ENCODE assay signal across 8 mouse cellular contexts in the genomic region with DNA sequence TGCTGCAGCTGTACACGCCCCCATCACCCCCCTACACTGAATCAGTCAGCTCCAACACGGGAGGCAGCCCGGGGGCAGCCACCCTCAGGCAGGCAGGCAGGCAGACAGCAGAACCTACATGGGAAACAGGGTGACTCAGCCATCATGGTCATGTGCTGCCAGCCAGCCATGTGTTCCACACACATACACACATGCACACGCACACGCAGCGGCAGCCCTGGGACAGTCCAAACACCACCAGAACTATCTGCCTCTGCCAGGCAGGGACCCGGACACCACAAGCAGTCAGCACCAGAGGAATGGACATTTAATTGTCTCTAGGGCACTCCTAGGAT. TPM values are rescaled to one million over a fixed set of nuclear protein-coding genes. Genes with fewer than 3 reads are reported as not detected.
DNase-seq lines count a peak whose midpoint lies in the region; ATAC-seq and TF ChIP-seq lines count a peak whose summit lies in the region.

No protein-coding gene starts in this region.

- peaks cover 41% of the 10 kb centered on the region for H3K4me1 ChIP-seq in heart, embryonic 12.5 days (replicated peaks)
- H3K4me1 ChIP-seq in ES-E14 (ENCODE audit: control insufficient read depth in 2 of 2, insufficient read depth in 2 of 2, low read length in 2 of 2, poor library complexity in 1 of 2), result peaks cover 5 to 30% of the 10 kb centered on the region in 2 experiments; a peak in 3 of 4 replicates
- H3K4me1 ChIP-seq in limb, embryonic 13.5 days, result peaks cover 36% of the 10 kb centered on the region
- H3K4me1 ChIP-seq in stomach, embryonic 16.5 days (ENCODE audit: control insufficient read depth, insufficient read depth, low read length), result peaks cover 32% of the 10 kb centered on the region

- no peak overlapping the region for H3K4me3 ChIP-seq in heart, embryonic 12.5 days
- H3K4me3 ChIP-seq in ES-E14 (ENCODE audit: insufficient read depth in 1 of 2, low read depth in 1 of 2, low read length in 2 of 2, poor library complexity in 1 of 2, severe bottlenecking in 1 of 2), result 0 out of 4 replicates have a peak overlapping the region, but pooled peaks of 1 of the 2 experiments have one; percentile 3
- peak overlapping the region; percentile 87 for H3K4me3 ChIP-seq in limb, embryonic 13.5 days
- H3K4me3 ChIP-seq in stomach, embryonic 16.5 days (replicated peaks; ENCODE audit: low read length), result 0 out of 2 replicates have a peak overlapping the region, but pooled peaks have one; percentile 87

- peaks cover 21% of the 10 kb centered on the region for H3K36me3 ChIP-seq in heart, embryonic 12.5 days
- H3K36me3 ChIP-seq in ES-E14 (ENCODE audit: control insufficient read depth, insufficient read depth, low read length, poor library complexity, severe bottlenecking), result peaks cover 15% of the 10 kb centered on the region
- peaks cover 27% of the 10 kb centered on the region for H3K36me3 ChIP-seq in limb, embryonic 13.5 days
- H3K36me3 ChIP-seq in stomach, embryonic 16.5 days (ENCODE audit: control insufficient read depth, insufficient read depth, low read length), result no peaks in the 10 kb centered on the region

- H3K4me2 ChIP-seq in heart, embryonic 12.5 days, result peak overlapping the region; percentile 90
- peak overlapping the region; percentile 83 for H3K4me2 ChIP-seq in limb, embryonic 13.5 days (replicated peaks)
- H3K4me2 ChIP-seq in stomach, embryonic 16.5 days (ENCODE audit: low read depth, low read length), result peak overlapping the region; percentile 80

- in situ Hi-C loops in ES-E14 (cut with MboI; ENCODE audit: low sequenced_read_pairs in 2 of 2, unreplicated experiment in 2 of 2), result no loop called here

- DNase-seq in heart, postnatal 36 days, result no peak
- DNase-seq in ES-E14 (ENCODE audit: low read depth, low spot score), result no peak
- DNase-seq in frontal cortex, adult 2 months (ENCODE audit: extremely low spot score in 1 of 2, low spot score in 1 of 2), result peak; percentile 58 to 80
- no peak for DNase-seq in spleen, adult 18-20 months
- DNase-seq in thymus, postnatal 10 days (ENCODE audit: low spot score in 2 of 2), result no peak

- H3K9ac ChIP-seq in heart, embryonic 12.5 days, result no peak overlapping the region
- peak overlapping the region; percentile 82; the same call in 1 of the 2 replicates for H3K9ac ChIP-seq in ES-E14 (ENCODE audit: insufficient read depth, low read depth, low read length, poor library complexity, severe bottlenecking)
- peak overlapping the region; percentile 93 for H3K9ac ChIP-seq in limb, embryonic 13.5 days
- 0 out of 2 replicates have a peak overlapping the region, but pooled peaks have one; percentile 7 for H3K9ac ChIP-seq in stomach, embryonic 16.5 days (ENCODE audit: low read length)

- H3K27ac ChIP-seq in heart, embryonic 12.5 days (ENCODE audit: poor library complexity, severe bottlenecking), result no peak overlapping the region
- no peak overlapping the region for H3K27ac ChIP-seq in ES-E14 (ENCODE audit: insufficient read depth, low read depth, low read length, poor library complexity, severe bottlenecking)
- no peak overlapping the region for H3K27ac ChIP-seq in limb, embryonic 13.5 days
- no peak overlapping the region for H3K27ac ChIP-seq in stomach, embryonic 16.5 days (ENCODE audit: low read length)

- intact Hi-C loops in heart, postnatal 36 days (cut with DNase I), result no loop called here

- ATAC-seq in heart, embryonic 12.5 days (ENCODE audit: insufficient number of reproducible peaks, low FRiP score), result no peak
- ATAC-seq in limb, embryonic 13.5 days (ENCODE audit: low FRiP score, low read depth), result no peak
- no peak for ATAC-seq in stomach, embryonic 16.5 days (ENCODE audit: insufficient read depth, low FRiP score)

- WGBS in heart, embryonic 12.5 days, result 83% methylated on average over 7 of the region's 7 CpGs
- 84% methylated on average over 7 of the region's 7 CpGs for WGBS in limb, embryonic 13.5 days
- 81% methylated on average over 7 of the region's 7 CpGs for WGBS in stomach, embryonic 16.5 days

- no peaks in the 10 kb centered on the region for H3K9me3 ChIP-seq in heart, embryonic 12.5 days (replicated peaks)
- H3K9me3 ChIP-seq in ES-E14 (ENCODE audit: control insufficient read depth, insufficient read depth, low read depth, low read length), result no peaks in the 10 kb centered on the region
- H3K9me3 ChIP-seq in limb, embryonic 13.5 days, result no peaks in the 10 kb centered on the region
- no peaks in the 10 kb centered on the region for H3K9me3 ChIP-seq in stomach, embryonic 16.5 days (replicated peaks; ENCODE audit: control insufficient read depth, low read length)

- H3K27me3 ChIP-seq in heart, embryonic 12.5 days (replicated peaks), result no peaks in the 10 kb centered on the region; the same call in 1 of the 2 replicates
- H3K27me3 ChIP-seq in limb, embryonic 13.5 days, result no peaks in the 10 kb centered on the region
- no peaks in the 10 kb centered on the region for H3K27me3 ChIP-seq in stomach, embryonic 16.5 days (ENCODE audit: control insufficient read depth, insufficient read depth, low read length)

TF ChIP-seq in ES-E14, 5 proteins besides CTCF, POLR2A, EP300 and RAD21:
- TF ChIP-seq ZNF384 (IDR thresholded peaks at IDR 0.05; ENCODE audit: low read depth, low read length) (no peak), CHD2 (IDR thresholded peaks at IDR 0.05; ENCODE audit: low read depth, low read length) (no peak), MAFK (IDR thresholded peaks at IDR 0.05; ENCODE audit: insufficient read depth, low read depth, low read length) (no peak), ZC3H11A (IDR thresholded peaks at IDR 0.05; ENCODE audit: borderline replicate concordance, low read depth, low read length) (no peak), HCFC1 (IDR thresholded peaks at IDR 0.05; ENCODE audit: borderline replicate concordance, insufficient read depth, low read length) (no peak)
TF ChIP-seq in ES-E14: peak in this region for 0.

RNA-seq across cellular contexts. Expression of a gene that starts 1.5 kb away (rescaled TPM):
- polyA plus RNA-seq in heart, embryonic 12.5 days (2016; fragmentation: Nextera tagmentation; extraction: Ambion mirVana), result 179 and 190 TPM in 2 replicates
- 10 to 100 TPM; 36.4 to 39.9 TPM for total RNA-seq in heart, postnatal 36 days (2021)
- total RNA-seq in ES-E14 (2012; rRNA removed), result 87.2 and 96.5 TPM in 2 replicates
- 415 and 538 TPM in 2 replicates for polyA plus RNA-seq in frontal cortex, adult 2 months (2012; rRNA removed)
- 420 and 444 TPM in 2 replicates for polyA plus RNA-seq in limb, embryonic 13.5 days (2015; fragmentation: Nextera tagmentation; extraction: Ambion mirVana)
- polyA plus RNA-seq in stomach, embryonic 16.5 days (2015; fragmentation: Nextera tagmentation; extraction: Ambion mirVana), result 397 and 438 TPM in 2 replicates

RNA-seq across cellular contexts. Expression of a gene that starts 24.7 kb away (rescaled TPM):
- 2.2 and 2.7 TPM in 2 replicates for polyA plus RNA-seq in heart, embryonic 12.5 days (2016; fragmentation: Nextera tagmentation; extraction: Ambion mirVana)
- total RNA-seq in heart, postnatal 36 days (2021), result 1 to 10 TPM; 1.6 to 1.9 TPM
- 12.4 and 23.3 TPM in 2 replicates for total RNA-seq in ES-E14 (2012; rRNA removed)
- polyA plus RNA-seq in frontal cortex, adult 2 months (2012; rRNA removed), result 42.6 and 43.1 TPM in 2 replicates
- polyA plus RNA-seq in limb, embryonic 13.5 days (2015; fragmentation: Nextera tagmentation; extraction: Ambion mirVana), result 13.6 and 14.3 TPM in 2 replicates
- 6.4 and 7.0 TPM in 2 replicates for polyA plus RNA-seq in stomach, embryonic 16.5 days (2015; fragmentation: Nextera tagmentation; extraction: Ambion mirVana)

RNA-seq across cellular contexts. Expression of a gene that starts 32.2 kb away (rescaled TPM):
- 4.3 and 5.7 TPM in 2 replicates for polyA plus RNA-seq in heart, embryonic 12.5 days (2016; fragmentation: Nextera tagmentation; extraction: Ambion mirVana)
- 1 to 10 TPM; 3.1 to 4.6 TPM for total RNA-seq in heart, postnatal 36 days (2021)
- 1.5 and 13.0 TPM in 2 replicates for total RNA-seq in ES-E14 (2012; rRNA removed)
- 5.6 and 7.1 TPM in 2 replicates for polyA plus RNA-seq in frontal cortex, adult 2 months (2012; rRNA removed)
- 10.6 and 11.4 TPM in 2 replicates for polyA plus RNA-seq in limb, embryonic 13.5 days (2015; fragmentation: Nextera tagmentation; extraction: Ambion mirVana)
- 25.8 and 44.2 TPM in 2 replicates for polyA plus RNA-seq in stomach, embryonic 16.5 days (2015; fragmentation: Nextera tagmentation; extraction: Ambion mirVana)

RNA-seq across cellular contexts. Expression of a gene that starts 59.8 kb away (rescaled TPM):
- 29.5 and 30.1 TPM in 2 replicates for polyA plus RNA-seq in heart, embryonic 12.5 days (2016; fragmentation: Nextera tagmentation; extraction: Ambion mirVana)
- 10 to 100 TPM; 49.1 to 50.9 TPM for total RNA-seq in heart, postnatal 36 days (2021)
- total RNA-seq in ES-E14 (2012; rRNA removed), result 53.5 and 67.5 TPM in 2 replicates
- polyA plus RNA-seq in frontal cortex, adult 2 months (2012; rRNA removed), result 18.1 and 25.0 TPM in 2 replicates
- polyA plus RNA-seq in limb, embryonic 13.5 days (2015; fragmentation: Nextera tagmentation; extraction: Ambion mirVana), result 33.3 and 34.9 TPM in 2 replicates
- polyA plus RNA-seq in stomach, embryonic 16.5 days (2015; fragmentation: Nextera tagmentation; extraction: Ambion mirVana), result 110 and 113 TPM in 2 replicates

Comparison
In these comparisons a context has a peak if more than half of its experiments do, and no peak if none do; other contexts are left out.
1. DNase-seq: peak in frontal cortex, adult 2 months (2 of 2); none in heart, postnatal 36 days (0 of 2), ES-E14 (single experiment), spleen, adult 18-20 months (0 of 2) and thymus, postnatal 10 days (0 of 2).
2. Peak in every context shown above with its lines, with median percentiles within 50 percentile points of each other: H3K4me2 ChIP-seq.